Mouse (Mus musculus) thymus, postnatal 14 days (tissue): ENCODE results near the gene Cd200r4.
"Not testable (repeated sequence)": the region's sequence is repeated elsewhere in the genome, so short reads cannot be mapped to it uniquely, and the experiment has no call there.

Source experiments
- DNase-seq: peaks from one replicate; pipeline ENCODE4 v3.0.0; 2021

Gene Cd200r4

DNA sequence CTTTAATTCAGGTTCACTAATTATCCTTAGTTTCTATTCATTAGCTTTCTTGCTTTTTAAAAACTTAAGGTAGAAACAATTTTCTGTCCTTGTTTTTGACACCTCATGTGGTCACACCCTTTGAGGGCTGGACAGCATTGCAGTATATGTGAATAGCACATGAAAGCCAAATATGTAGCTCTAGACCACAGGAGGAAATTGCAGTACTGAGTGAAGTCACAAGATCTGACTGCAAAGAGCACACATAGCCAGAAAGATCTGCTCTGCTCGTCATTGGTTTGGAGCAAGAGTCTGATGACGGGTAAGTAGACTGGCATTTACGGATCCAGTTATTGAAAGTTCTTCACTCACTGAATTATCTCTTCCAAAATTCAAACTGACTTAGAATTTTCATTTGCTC lies at the start of gene Cd200r4:
Gene Cd200r4, plus strand, starts transcription at position 190 of the 400 bp plus-strand sequence.
- DNase-seq = no peak

DNA sequence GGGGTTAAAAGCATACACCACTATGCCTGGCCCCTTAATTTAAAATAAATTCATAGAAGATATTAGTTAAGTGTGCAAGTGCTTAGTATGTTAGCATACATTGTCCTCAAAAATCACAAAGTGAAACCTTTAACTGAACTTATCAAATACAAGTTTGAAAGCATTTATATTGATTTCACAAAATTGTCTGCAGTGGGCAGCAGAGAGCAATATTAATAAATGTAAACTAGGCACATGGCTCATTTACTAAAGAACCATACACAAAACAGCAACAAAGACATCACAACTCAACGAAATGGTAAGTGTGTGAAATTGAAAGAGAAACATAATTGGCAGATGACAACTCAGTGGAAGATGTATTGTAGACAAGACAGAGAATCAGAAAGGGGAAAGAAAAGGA lies 49.7 kb upstream of the Cd200r4 start:
- DNase-seq = no peak

DNA sequence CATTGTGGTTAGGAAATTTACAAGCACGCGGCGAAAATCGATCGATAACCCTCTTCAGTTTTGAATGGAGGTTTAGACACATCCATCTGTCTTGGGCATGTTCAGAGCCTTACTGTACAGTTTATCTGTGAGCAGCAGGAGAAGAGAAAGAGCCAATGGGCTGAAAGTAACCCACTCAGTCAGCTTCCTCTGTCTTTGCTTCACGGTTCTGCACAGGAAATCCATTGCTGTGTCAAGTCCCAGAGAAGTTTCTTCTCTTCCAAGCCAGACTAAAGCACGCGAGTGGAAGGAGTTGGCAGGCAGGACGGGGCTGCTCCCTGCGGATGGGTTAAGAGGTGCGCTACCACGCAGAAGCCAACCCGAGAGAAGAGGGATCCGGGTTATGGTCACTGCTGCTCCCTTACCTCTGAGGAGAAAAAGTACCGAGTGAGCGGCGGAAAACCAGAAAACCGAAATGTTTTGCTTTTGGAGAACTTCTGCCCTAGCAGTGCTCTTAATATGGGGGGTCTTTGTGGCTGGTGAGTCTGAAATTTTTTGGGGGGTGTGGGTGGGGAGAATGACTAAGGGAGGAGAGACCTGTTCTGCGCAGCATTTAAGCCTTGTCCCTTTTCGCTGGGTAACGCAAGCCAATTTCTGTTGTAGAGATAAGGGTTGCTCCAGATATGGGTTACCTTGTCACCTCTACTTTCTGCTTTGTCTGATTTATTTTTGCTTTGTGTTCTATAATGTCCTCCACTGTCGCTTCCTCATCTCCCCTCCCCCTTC lies 45.8 kb upstream of the Cd200r4 start, which contains the start of gene Cd200r1:
Gene Cd200r1, plus strand, starts transcription at position 182 of the 765 bp plus-strand sequence.
- DNase-seq = peak; percentile 37

DNA sequence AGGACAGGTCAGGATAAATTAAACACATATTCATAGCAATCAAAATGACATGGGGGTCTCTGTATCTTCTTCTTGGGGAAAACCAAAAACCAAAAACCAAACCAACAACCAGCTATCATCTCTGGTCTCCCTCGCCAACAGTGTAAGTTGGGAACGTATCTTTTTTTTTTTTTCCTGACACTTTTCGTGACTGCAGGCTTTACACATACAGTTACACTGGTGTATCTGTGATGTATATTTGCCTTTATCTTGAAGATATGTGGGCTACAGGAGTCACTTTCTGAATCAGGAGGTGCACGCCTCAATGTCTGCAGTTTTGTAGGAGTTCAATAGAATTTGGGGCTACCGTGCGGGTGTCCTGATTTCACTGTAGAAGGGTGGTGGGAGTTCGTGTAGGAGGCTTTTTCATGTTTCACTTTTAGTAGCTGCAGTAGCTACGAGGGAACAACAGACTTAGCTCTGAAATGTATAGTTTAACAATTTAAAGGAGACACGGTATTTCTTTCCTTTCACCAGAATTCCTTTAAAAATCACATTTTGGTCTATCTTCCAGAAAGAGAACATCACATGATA lies 45.1 kb upstream of the Cd200r4 start:
- no peak for DNase-seq

DNA sequence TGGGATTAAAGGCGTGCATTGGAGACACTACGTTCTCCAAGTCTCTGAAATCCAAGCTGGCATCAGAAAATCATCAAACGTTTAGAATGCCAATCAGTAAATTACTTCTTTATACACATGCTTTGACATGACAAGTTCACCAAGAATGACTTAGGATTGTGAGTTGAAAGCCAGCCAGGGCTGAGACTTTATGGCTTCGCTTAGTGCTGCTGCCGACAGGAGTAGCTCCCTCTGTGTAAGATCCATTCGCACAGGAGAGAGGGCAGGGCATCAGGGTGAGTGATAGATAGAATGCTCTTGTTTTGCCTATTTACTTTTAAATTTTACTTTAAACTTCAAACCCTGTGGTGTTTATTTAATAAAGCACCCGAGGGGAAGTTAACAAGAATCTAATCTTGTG lies 44.0 kb upstream of the Cd200r4 start:
- no peak for DNase-seq

DNA sequence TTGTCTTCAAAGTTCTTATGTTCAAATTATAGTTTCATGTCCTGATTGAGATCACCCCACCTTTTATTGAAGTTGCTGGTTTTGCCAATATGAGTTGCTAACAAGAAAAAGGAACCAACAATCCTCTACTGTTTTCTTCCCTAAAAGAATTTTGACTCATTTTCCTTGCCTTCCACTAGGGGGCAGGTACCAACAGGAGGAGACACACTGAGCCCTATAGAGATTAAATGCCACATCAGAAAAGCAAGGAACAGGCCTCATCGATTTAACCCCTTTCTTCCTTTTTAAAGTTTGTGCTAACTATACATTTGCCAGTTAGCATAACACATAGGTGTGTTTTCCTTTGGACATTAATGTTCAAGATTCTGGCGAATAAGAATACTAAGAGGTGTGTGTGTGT lies 43.6 kb upstream of the Cd200r4 start:
- no peak for DNase-seq

DNA sequence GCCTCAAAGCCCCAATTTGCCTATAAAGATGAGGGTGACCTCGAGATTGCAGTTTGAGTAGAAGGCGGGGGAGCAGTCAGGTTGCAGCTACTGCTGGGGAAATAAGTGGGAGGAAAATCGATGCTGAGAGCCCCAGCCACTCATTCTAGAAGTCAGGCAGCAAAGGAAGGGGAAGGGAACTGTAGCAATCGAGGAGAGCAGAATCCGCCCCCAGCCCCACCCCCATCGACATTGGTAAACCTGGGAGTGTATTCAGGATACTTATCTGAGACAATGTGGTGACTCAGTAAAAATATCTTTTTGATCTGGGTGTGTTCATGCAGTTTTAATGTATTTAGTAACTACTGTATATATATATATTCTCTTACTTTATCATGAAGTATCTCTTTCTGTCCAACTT lies 39.0 kb upstream of the Cd200r4 start:
- no peak for DNase-seq

DNA sequence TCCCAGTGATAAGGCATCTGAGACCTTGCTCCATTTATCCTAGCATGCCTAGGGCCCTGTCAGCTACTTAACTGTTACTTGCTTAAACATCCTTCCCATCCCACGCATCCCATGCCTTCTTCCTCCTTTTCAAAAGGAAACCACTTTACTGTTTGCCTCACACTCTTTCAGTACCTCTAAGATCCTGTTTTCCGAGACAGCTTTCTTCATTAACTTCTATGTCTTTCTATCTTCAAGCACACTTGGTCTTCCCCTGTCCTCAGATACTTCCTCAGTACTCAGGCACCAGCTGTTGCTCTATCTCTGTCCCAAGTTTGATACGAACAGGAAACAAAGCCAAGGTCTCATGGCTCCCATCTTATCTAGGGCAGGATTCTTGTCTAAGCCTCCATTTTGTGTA lies 37.9 kb upstream of the Cd200r4 start:
- no peak for DNase-seq

DNA sequence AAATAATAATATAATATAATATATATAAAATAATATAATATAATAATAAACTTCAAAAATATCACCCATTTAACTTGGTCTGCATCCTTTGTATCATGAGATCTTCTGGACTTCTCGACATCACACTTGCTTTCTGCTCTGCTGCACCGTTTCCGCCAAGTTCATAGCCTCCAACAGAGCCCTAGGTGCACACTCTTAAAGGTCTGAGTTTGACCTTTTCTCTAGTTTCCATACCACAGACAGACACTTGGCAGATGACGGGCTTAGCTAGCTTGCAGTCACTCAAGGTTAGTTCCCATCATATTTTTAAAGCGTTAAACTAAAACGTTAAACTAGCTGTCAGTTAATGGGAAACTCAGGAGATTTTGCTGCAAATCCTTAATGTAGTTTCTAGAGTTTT lies 37.3 kb upstream of the Cd200r4 start:
- DNase-seq = no peak

DNA sequence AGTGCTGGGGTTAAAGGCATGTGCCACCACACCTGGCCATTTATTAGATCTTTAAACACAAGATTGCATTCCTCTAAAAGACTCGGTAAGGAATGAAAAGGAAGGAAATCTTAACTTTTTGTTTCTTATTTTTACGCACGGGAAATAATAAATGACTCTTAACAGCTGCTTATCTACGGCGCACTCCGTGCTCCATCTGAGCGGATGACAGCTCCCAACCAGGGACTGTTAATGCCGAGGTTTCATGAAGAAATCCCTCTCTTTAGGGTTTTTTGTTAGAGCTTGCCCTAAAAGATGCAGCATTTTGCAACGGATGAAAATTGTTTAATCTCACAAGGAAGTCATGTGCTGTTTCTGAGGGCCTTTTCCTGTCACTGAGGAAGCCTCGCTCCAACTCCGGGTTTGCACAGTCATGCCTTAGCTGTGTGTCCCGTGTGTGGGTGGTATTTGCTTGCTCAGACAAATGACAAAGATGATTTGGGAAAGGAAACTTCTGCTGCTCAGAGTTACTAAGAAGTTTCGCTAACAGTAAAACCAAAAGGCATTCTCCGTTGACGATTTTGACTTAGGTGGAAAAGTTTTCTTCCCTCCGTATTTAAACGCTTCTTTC lies 32.9 kb upstream of the Cd200r4 start:
- DNase-seq = peak; percentile 60

DNA sequence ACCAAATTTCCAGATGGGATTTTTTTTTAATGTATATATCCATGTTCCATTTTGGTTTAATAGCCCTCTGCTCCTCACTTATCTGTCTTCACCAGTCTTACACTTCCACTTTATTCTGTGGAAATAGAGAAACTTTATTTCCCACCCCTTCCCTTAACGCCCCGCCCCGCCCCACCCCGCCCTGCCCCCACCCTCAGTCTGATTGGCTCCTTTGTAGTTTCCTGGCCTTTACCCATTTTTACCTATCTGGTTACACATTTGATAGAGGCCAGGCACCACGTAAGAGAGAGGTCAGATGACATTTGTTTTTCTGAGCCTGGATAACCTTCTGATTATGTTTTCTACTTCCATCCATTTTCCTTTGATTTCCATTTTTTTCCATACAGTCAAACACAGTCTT lies 32.0 kb upstream of the Cd200r4 start:
- no peak for DNase-seq

DNA sequence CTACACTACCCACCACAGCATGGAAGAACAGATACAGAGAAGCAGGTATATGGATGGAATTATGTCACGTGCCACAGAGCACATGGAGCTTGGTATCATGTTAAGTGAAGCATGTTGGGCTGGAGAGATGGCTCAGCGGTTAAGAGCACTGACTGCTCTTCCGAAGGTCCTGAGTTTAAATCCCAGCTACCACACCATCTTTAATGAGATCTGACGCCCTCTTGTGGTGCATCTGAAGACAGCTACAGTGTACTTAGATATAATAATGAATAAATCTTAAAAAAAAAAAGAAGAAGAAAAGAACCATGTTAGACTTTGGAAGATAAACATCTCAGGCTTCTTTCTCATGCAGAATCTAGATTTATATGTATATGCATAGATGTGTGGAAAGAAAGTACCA lies 30.8 kb upstream of the Cd200r4 start:
- no peak for DNase-seq

DNA sequence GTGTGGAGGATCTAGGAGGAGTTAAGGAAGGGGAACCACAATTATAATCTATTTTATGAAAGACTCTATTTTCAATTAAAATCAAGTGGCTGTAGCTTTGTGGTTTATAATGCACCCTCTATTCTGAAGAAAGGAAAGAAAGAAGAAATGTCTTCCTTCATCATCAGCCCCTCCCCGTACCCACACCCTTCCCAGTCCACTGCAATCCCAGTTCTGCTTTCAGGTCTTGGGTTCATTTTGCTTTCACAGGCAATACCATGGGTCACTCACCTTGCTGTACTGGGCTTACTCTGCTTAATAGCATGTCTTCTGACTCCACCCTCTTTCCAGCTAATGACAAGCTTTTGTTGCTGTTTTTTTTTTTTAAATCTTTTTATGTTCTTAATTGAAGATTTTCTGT lies 24.6 kb upstream of the Cd200r4 start:
- DNase-seq = no peak

DNA sequence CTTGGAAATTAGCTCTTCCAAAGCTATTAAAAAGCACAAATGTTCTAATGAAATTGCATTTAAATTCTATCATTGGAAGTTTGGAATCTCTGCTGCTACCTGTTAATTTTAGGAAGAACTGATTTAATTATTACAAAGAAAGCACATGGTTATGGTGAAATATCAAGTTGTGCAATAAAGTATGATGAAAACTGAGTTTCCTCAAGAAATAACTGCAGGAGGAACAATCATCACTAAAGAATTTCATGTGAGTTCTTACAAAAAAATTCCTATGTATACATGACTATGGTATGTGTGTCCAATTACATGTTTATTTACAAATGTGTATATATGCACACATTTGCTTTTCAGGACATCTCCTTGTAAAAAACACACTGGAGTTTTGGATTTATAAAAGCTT lies 17.1 kb upstream of the Cd200r4 start:
- no peak for DNase-seq

DNA sequence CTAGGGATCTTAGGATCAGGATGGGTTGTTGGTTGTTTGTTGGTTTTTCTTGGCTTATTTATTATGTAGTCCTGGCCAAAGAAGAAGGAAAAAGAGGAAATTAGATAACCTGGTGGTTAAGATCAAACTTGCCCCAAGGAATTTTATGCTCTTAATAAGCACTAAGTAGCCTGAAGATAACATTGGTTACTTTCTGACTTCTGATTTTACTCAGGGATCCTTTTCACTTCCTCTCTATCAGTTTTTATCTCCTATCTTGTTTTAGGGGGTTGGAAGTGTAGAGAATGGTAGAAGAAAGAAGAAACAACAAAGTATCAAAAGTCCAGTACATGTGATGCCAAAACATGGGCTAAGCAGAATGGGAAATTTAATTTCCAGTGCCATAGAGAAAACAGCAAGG lies 5.6 kb upstream of the Cd200r4 start:
- no peak for DNase-seq

DNA sequence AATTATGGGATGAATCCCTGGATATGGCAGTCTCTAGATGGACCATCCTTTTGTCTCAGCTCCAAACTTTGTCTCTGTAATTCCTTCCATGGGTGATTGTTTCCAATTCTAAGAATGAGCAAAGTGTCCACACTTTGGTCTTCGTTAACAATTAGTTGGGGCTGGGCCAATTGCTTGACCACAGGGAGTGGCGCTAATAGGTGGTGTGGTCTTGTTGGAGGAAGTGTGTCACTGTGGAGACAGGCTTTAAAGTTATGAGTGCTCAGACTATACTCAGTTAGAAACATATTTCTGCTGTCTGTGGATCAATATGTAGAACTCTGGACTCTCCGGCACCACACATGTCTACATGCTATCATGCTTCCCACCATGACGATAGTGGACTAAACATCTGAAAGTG lies 1.3 kb upstream of the Cd200r4 start:
- DNase-seq = not testable (repeated sequence)

DNA sequence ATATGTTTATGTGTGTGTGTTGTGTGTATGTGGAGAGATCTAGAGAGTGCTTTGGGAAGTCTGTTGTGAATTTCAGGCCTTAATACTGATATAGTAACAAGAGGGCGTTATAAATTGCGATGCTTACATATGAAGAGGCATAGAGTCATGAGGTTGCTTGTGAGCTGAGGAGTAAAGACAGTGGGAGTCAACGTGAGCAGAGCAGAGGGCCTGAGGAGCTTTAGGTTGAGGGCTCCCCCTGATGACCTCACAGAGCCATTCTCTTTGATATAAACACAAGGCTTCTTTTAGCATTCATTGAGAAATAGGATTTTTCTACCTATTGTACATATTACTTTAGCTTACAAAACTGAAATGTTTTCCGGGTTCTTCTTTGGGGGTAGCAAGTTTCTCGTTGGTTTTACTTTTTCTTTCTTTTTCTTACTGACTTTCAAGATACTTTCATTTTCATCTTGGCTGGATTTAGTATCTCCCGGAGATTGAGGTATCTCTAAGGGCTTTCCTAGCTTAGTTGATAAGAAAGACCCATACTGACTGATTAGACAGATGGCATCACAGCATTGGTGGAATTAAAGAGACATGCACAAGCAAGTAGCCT lies 1.0 kb downstream of the Cd200r4 start:
- DNase-seq = no peak

DNA sequence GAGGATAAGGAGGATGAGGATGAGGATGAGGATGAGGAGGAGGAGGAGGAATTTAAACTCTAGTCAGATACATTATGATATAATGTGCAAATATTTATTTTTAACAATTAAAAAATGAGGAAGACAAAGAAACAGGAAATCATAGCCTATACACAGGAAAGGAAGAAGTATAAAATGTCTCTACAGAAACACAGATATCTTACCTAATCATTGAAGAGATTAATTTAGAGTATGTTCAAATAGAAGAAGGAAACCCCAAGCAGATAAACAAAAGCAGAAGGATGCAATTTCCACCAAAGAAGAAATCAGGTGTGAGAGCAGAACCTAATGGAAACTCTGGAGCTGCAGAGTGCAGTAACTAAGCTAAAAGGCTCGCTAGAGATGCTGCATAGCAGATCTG lies 6.5 kb downstream of the Cd200r4 start:
- DNase-seq = no peak

DNA sequence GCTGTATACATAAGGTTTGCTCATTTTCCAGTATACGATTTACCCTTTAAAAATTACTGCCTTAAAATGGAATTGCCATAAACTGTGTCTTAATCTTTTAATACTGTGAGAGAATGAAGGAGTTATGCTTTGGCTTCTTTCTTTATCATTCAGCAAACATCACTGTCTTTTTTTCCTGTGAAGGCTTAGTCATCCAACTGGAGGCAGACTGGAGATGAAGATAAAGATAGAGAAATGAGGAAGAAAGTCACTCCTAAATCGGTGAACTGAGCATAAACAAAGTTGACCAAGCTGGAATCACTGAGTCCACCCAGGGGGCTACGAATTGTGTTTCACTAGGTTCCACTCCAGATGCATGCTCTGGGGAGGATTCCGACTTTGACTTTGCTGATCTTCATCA lies 9.0 kb downstream of the Cd200r4 start:
- no peak for DNase-seq

DNA sequence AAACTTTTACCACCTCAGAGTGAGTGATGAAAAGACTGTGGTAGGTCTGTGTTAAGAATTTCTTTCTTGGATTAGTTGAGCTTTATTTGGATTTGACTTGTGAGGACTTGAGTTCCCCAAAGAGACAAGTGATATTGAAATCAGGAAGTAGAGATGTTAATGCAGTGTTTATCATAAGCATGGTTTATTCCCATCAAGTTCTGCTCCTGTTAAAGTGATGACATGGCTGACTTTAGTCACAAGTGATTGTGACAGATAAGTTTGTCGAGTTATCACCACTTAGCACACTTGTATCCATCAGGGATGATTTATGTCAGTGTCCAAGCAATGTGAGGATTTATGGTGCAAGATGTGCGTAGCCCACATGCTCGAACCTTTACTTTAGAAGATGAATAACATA lies 20.8 kb downstream of the Cd200r4 start:
- no peak for DNase-seq

DNA sequence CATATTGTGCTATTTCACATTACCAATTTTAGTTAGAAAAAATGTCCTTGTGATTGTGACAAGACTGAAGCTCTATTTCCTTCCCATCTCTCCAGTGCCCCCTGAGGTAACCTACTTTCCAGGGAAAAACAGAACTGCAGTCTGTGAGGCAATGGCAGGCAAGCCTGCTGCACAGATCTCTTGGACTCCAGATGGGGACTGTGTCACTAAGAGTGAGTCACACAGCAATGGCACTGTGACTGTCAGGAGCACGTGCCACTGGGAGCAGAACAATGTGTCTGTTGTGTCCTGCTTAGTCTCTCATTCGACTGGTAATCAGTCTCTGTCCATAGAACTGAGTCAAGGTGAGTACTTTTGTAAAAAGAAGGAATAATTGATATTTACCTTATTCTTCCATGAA lies 21.7 kb downstream of the Cd200r4 start:
- not testable (repeated sequence) for DNase-seq

DNA sequence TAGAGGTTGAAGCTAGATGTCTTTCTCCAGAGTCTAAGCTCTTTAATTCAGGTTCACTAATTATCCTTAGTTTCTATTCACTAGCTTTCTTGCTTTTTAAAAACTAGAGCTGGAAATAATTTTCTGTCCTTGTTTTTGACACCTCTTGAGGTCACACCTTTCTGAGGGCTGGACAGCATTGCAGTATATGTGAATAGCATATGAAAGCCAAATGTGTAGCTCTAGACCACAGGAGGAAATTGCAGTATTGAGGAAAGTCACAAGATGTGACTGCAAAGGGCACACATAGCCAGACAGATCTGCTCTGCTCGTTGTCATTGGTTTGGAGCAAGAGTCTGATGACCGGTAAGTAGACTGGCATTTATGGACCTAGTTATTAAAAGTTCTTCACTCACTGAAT lies 55.3 kb downstream of the Cd200r4 start, which contains the start of gene Cd200r2:
Gene Cd200r2, plus strand, starts transcription at position 301 of the 400 bp plus-strand sequence.
- DNase-seq = no peak

DNA sequence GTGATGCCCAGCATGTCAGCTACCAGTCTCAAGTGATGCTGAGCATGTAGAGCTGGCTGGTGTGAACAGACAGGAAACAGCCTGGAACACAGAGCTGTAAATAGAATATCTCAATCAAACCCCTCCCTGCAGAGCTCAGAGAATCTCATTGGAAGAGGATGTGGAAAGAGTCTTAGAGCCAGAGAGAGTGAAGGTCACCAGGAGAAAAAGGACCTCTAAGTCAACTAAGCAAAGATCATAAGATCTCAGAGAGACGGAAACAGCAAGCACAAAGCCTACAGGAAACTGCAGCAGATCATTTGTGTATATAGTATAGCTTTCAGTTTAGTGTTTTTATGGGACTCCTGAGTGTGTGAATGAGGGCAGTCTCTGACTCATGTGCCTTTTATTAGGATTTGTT lies 63.6 kb downstream of the Cd200r4 start:
- DNase-seq = no peak

DNA sequence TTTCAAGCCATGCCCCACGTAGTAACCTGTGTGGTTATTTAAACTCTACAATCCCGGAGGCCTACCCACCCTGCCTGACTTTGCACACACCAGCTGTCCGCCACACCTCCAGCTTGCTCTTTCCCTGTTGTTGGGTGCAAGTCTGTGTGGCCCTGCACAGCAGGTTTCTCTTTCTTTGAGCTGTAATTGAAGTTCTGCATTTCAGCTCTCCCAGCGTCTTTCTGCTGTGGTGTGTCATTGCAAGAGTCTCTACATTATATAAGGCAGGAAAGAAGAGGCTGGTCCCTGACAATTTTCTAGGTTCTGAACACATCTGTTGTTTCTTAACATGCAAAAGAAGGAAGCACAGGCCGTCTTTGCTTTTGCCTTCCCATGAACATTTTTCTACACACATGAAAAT lies 65.1 kb downstream of the Cd200r4 start:
- DNase-seq = no peak
